Comparison of ENCODE assay signal across 8 mouse cellular contexts in genomic region chr16:96357903-96358302, GRCm38 (mm10).
DNase-seq lines count a peak whose midpoint lies in the region; ATAC-seq and TF ChIP-seq lines count a peak whose summit lies in the region.

No protein-coding gene starts in this region.

- H3K27ac ChIP-seq in left cerebral cortex, adult 2 months, result no peak overlapping the region
- H3K27ac ChIP-seq in forebrain, embryonic 14.5 days (ENCODE audit: low read depth, low read length), result no peak overlapping the region
- H3K27ac ChIP-seq in hindbrain, embryonic 10.5 days, result no peak overlapping the region
- no peak overlapping the region for H3K27ac ChIP-seq in limb, embryonic 10.5 days
- no peak overlapping the region for H3K27ac ChIP-seq in midbrain, embryonic 11.5 days (ENCODE audit: low read depth, low read length)
- no peak overlapping the region for H3K27ac ChIP-seq in spleen, adult 2 months (ENCODE audit: insufficient read depth, low read length)

- DNase-seq in left cerebral cortex, adult 2 months (ENCODE audit: extremely low spot score in 1 of 2, low spot score in 2 of 2), result no peak
- no peak for DNase-seq in left cerebral cortex, adult 8-10 months (ENCODE audit: low spot score in 2 of 2)
- peak; percentile 54 for DNase-seq in c-Kit-positive CD71-positive TER-119-positive erythroid progenitor cells, embryonic 14.5 days (ENCODE audit: low spot score)
- peak; percentile 74 for DNase-seq in forebrain, embryonic 14.5 days (ENCODE audit: low spot score)
- DNase-seq in hindbrain, embryonic 10.5 days (ENCODE audit: low spot score), result peak; percentile 60
- DNase-seq in limb, embryonic 10.5 days (ENCODE audit: low spot score), result peak; percentile 74
- peak; percentile 94 for DNase-seq in midbrain, embryonic 11.5 days (ENCODE audit: low spot score, missing footprints)
- peak; percentile 42 to 50 for DNase-seq in spleen, adult 2 months (ENCODE audit: low read depth in 1 of 2, low spot score in 2 of 2)

- H3K36me3 ChIP-seq in forebrain, embryonic 14.5 days (ENCODE audit: control insufficient read depth, insufficient read depth, low read length), result no peaks in the 10 kb centered on the region
- H3K36me3 ChIP-seq in hindbrain, embryonic 10.5 days, result no peaks in the 10 kb centered on the region
- H3K36me3 ChIP-seq in limb, embryonic 10.5 days, result no peaks in the 10 kb centered on the region
- no peaks in the 10 kb centered on the region for H3K36me3 ChIP-seq in midbrain, embryonic 11.5 days (ENCODE audit: control insufficient read depth, insufficient read depth, low read length)
- no peaks in the 10 kb centered on the region for H3K36me3 ChIP-seq in spleen, adult 2 months (ENCODE audit: control insufficient read depth, insufficient read depth, low read length)

- peak; percentile 40; the same call in 1 of the 2 replicates for ATAC-seq in forebrain, embryonic 14.5 days
- ATAC-seq in midbrain, embryonic 11.5 days (ENCODE audit: low FRiP score), result peak; percentile 58; the same call in 1 of the 2 replicates

- H3K9ac ChIP-seq in forebrain, embryonic 14.5 days (ENCODE audit: low read length), result peak overlapping the region; percentile 8; the same call in 1 of the 2 replicates
- no peak overlapping the region for H3K9ac ChIP-seq in midbrain, embryonic 11.5 days (ENCODE audit: low read length)

- TF ChIP-seq CTCF in left cerebral cortex, adult 2 months (IDR thresholded peaks at IDR 0.05), result peak; percentile 60
- TF ChIP-seq CTCF in spleen, adult 2 months (IDR thresholded peaks at IDR 0.05; ENCODE audit: extremely low read depth, insufficient read depth, insufficient read length, insufficient replicate concordance), result peak; percentile 48; the same call in 1 of the 2 replicates

- 0 out of 2 replicates have a peak overlapping the region, but pooled peaks have one; percentile 17 for H3K4me3 ChIP-seq in left cerebral cortex, adult 2 months
- peak overlapping the region; percentile 10; the same call in 1 of the 2 replicates for H3K4me3 ChIP-seq in forebrain, embryonic 14.5 days (ENCODE audit: low read depth, low read length)
- H3K4me3 ChIP-seq in hindbrain, embryonic 10.5 days, result peak overlapping the region; percentile 45
- peak overlapping the region; percentile 49 for H3K4me3 ChIP-seq in limb, embryonic 10.5 days
- H3K4me3 ChIP-seq in midbrain, embryonic 11.5 days (ENCODE audit: low read depth, low read length), result peak overlapping the region; percentile 28
- peak overlapping the region; percentile 21 for H3K4me3 ChIP-seq in spleen, adult 2 months (ENCODE audit: extremely low read depth, insufficient read depth, insufficient read length)

- intact Hi-C loops in left cerebral cortex, adult 2 months (cut with DNase I), result loop anchor here (1.0 to 5.0 kb wide), 3 partner anchors 109 to 313 kb away; partner anchors contain the start of gene Pcp4

- H3K27me3 ChIP-seq in forebrain, embryonic 14.5 days (replicated peaks; ENCODE audit: control insufficient read depth, insufficient read depth, low read length), result no peaks in the 10 kb centered on the region
- peaks cover 8% of the 10 kb centered on the region; the same call in 1 of the 2 replicates for H3K27me3 ChIP-seq in hindbrain, embryonic 10.5 days (ENCODE audit: insufficient read depth, poor library complexity, severe bottlenecking)
- no peaks in the 10 kb centered on the region for H3K27me3 ChIP-seq in limb, embryonic 10.5 days (ENCODE audit: low read depth, poor library complexity, severe bottlenecking)
- no peaks in the 10 kb centered on the region for H3K27me3 ChIP-seq in midbrain, embryonic 11.5 days (ENCODE audit: control insufficient read depth, insufficient read depth, low read length)
- no peaks in the 10 kb centered on the region for H3K27me3 ChIP-seq in spleen, adult 2 months (ENCODE audit: control insufficient read depth, insufficient read depth, low read length)

- no peaks in the 10 kb centered on the region for H3K4me1 ChIP-seq in forebrain, embryonic 14.5 days (ENCODE audit: control insufficient read depth, insufficient read depth, low read length)
- H3K4me1 ChIP-seq in hindbrain, embryonic 10.5 days (replicated peaks), result peaks cover 29% of the 10 kb centered on the region
- peaks cover 31% of the 10 kb centered on the region for H3K4me1 ChIP-seq in limb, embryonic 10.5 days
- H3K4me1 ChIP-seq in midbrain, embryonic 11.5 days (ENCODE audit: control insufficient read depth, insufficient read depth, low read length), result no peaks in the 10 kb centered on the region; the same call in 1 of the 2 replicates
- H3K4me1 ChIP-seq in spleen, adult 2 months (ENCODE audit: control insufficient read depth, insufficient read depth, insufficient read length), result no peaks in the 10 kb centered on the region; the same call in 1 of the 2 replicates

- H3K4me2 ChIP-seq in forebrain, embryonic 14.5 days (ENCODE audit: low read length), result peak overlapping the region; percentile 45
- H3K4me2 ChIP-seq in midbrain, embryonic 11.5 days, result peak overlapping the region; percentile 38

- no peaks in the 10 kb centered on the region for H3K9me3 ChIP-seq in forebrain, embryonic 14.5 days (replicated peaks; ENCODE audit: control insufficient read depth, low read length)
- no peaks in the 10 kb centered on the region for H3K9me3 ChIP-seq in hindbrain, embryonic 10.5 days
- H3K9me3 ChIP-seq in limb, embryonic 10.5 days (replicated peaks), result no peaks in the 10 kb centered on the region
- H3K9me3 ChIP-seq in midbrain, embryonic 11.5 days (ENCODE audit: control insufficient read depth, low read length), result no peaks in the 10 kb centered on the region

- TF ChIP-seq POLR2A in spleen, adult 2 months (IDR thresholded peaks at IDR 0.05; ENCODE audit: low read depth, low read length), result no peak

- 9% methylated on average over 10 of the region's 10 CpGs for WGBS in forebrain, embryonic 14.5 days
- 11% methylated on average over 10 of the region's 10 CpGs for WGBS in hindbrain, embryonic 10.5 days
- 7% methylated on average over 10 of the region's 10 CpGs for WGBS in limb, embryonic 10.5 days
- 8% methylated on average over 10 of the region's 10 CpGs for WGBS in midbrain, embryonic 11.5 days
- 5% methylated on average over 10 of the region's 10 CpGs for WGBS in spleen, adult 2 months

Comparison
In these comparisons a context has a peak if more than half of its experiments do, and no peak if none do; other contexts are left out.
1. DNase-seq: peak in c-Kit-positive CD71-positive TER-119-positive erythroid progenitor cells, embryonic 14.5 days (single experiment), forebrain, embryonic 14.5 days (single experiment), hindbrain, embryonic 10.5 days (single experiment), limb, embryonic 10.5 days (single experiment), midbrain, embryonic 11.5 days (single experiment) and spleen, adult 2 months (2 of 2); none in left cerebral cortex, adult 2 months (0 of 2) and left cerebral cortex, adult 8-10 months (0 of 2).
2. Peak in every context shown above with its lines, with median percentiles within 50 percentile points of each other: H3K4me3 ChIP-seq.